Mouse (Mus musculus): ENCODE results near the gene Fis1.

DNA sequence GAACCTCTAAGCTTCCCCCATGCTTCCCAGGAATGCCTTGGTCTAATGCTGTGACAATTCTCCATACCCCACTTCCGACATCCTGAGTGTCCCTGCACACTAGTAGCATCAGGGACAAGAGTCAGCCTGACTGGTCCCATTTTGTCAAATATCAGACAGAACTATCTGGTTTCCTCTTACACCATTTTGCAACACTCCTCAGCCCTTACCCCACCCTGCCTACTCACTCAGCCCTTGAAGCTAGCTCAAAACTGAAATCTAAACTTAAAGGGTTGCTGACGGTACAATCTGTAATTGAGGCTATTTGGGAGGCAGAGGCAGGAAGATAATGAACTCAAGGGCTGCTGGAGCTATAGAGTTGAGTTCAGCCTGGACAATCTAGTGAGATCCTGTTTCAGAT is 26.7 kb downstream of the Fis1 start:
- TF ChIP-seq CTCF (IDR thresholded peaks at IDR 0.05; ENCODE audit: low read depth) (no peak), EP300 (optimal IDR thresholded peaks at IDR 0.05) (no peak)

Data from stomach, postnatal 0 days (tissue).